Mouse (Mus musculus) heart, embryonic 12.5 days (tissue): ENCODE measurements around the gene Fkbp7. TPM values are rescaled to one million over a fixed set of nuclear protein-coding genes. Genes with fewer than 3 reads are reported as not detected.

Experiments
- ATAC-seq: fragments of 200-750 bp; cut with Nextera tagmentation; 2 replicates; pipeline ENCODE4 v1.8.0; 2017; ENCODE audit warnings: moderate TSS enrichment, moderate library complexity; ENCODE audit not compliant: insufficient number of reproducible peaks, low FRiP score
- H3K27ac ChIP-seq: fragments of 300-500 bp; sonication (generic); 2 replicates; pipeline ENCODE4 v1.5.1; 2016; ENCODE audit warnings: mild to moderate bottlenecking, moderate library complexity; ENCODE audit not compliant: poor library complexity, severe bottlenecking
- H3K27me3 ChIP-seq: fragments of 300-500 bp; sonication (generic); replicated peaks from 2 replicates; pipeline ENCODE4 v1.6.1; 2016; ENCODE audit warnings: mild to moderate bottlenecking, moderate library complexity
- H3K36me3 ChIP-seq: fragments of 300-500 bp; sonication (generic); 2 replicates; pipeline ENCODE4 v1.6.1; 2016; ENCODE audit warnings: mild to moderate bottlenecking, moderate library complexity
- H3K4me1 ChIP-seq: fragments of 300-500 bp; sonication (generic); replicated peaks from 2 replicates; pipeline ENCODE4 v1.6.1; 2016; ENCODE audit warnings: mild to moderate bottlenecking
- H3K4me2 ChIP-seq: fragments of 300-500 bp; sonication (generic); 2 replicates; pipeline ENCODE4 v1.6.1; 2016; ENCODE audit warnings: mild to moderate bottlenecking, moderate library complexity
- H3K4me3 ChIP-seq: fragments of 300-500 bp; sonication (generic); 2 replicates; pipeline ENCODE4 v1.5.1; 2016; ENCODE audit warnings: mild to moderate bottlenecking
- H3K9ac ChIP-seq: fragments of 300-500 bp; sonication (generic); 2 replicates; pipeline ENCODE4 v1.6.1; 2016; ENCODE audit warnings: mild to moderate bottlenecking, moderate library complexity
- H3K9me3 ChIP-seq: fragments of 300-500 bp; sonication (generic); replicated peaks from 2 replicates; pipeline ENCODE4 v1.6.1; 2016; ENCODE audit warnings: mild to moderate bottlenecking, moderate library complexity
- WGBS: fragments of 180-500 bp; shearing (Covaris S2); methylation state at CpG from one replicate; pipeline ENCODE4 v1.1.7; 2016; 5-methylcytosine and 5-hydroxymethylcytosine counted together
- polyA plus RNA-seq: library from polyadenylated mRNA; unstranded; fragments of >200 nt; fragmentation: Nextera tagmentation; extraction: Ambion mirVana; gene quantifications from 2 replicates; pipeline ENCODE4 v1.2.1, GENCODE M21; 2016

Fkbp7 gene
- polyA plus RNA-seq = 61.9 and 62.4 TPM in 2 replicates

- peak within 1 kb of the TSS; percentile 47 for H3K4me3 ChIP-seq
- H3K4me1 ChIP-seq = peaks cover 30% of the 10 kb centered on the region
- WGBS = 0% methylated on average over 17 of the region's 17 CpGs
Observed at GRCm38 (mm10) chr2:76672966-76673392, at the start of gene Fkbp7. Fkbp7 (minus strand) TSS chr2:76673116.

GRCm38 (mm10) chr2:76719650-76720049 is 46.7 kb upstream of the Fkbp7 start:
- Histone ChIP-seq H3K4me2 (no peak overlapping the region), H3K4me3 (no peak overlapping the region), H3K27ac (no peak overlapping the region), H3K9me3 (no peaks in the 10 kb centered on the region), H3K4me1 (no peaks in the 10 kb centered on the region), H3K9ac (no peak overlapping the region), H3K36me3 (peaks cover 88% of the 10 kb centered on the region), H3K27me3 (no peaks in the 10 kb centered on the region)
- WGBS = 93% methylated on average over 14 of the region's 14 CpGs
- ATAC-seq = no peak

More at GRCm38 (mm10) chr2:76672966-76673392, at the start of gene Fkbp7:
- H3K36me3 ChIP-seq = no peaks in the 10 kb centered on the region
- peak within 1 kb of the TSS; percentile 70 for H3K27ac ChIP-seq
- H3K27me3 ChIP-seq = no peaks in the 10 kb centered on the region
- H3K4me2 ChIP-seq = peak within 1 kb of the TSS; percentile 78
- peak; percentile 92 for ATAC-seq
- no peaks in the 10 kb centered on the region for H3K9me3 ChIP-seq
- H3K9ac ChIP-seq = peak within 1 kb of the TSS; percentile 74

- 0 out of 2 replicates have a peak, but pooled peaks cover 9% of the 10 kb centered on the region for H3K9me3 ChIP-seq
- H3K9ac ChIP-seq = no peak overlapping the region
Observed at GRCm38 (mm10) chr2:76714984-76715383, 42.1 kb upstream of the Fkbp7 start.

GRCm38 (mm10) chr2:76708512-76708911 is 35.6 kb upstream of the Fkbp7 start:
- Histone ChIP-seq H3K9me3 (peaks cover 16% of the 10 kb centered on the region; the same call in 1 of the 2 replicates), H3K4me1 (no peaks in the 10 kb centered on the region), H3K9ac (no peak overlapping the region), H3K4me2 (no peak overlapping the region), H3K27ac (no peak overlapping the region), H3K4me3 (no peak overlapping the region), H3K36me3 (peaks cover 92% of the 10 kb centered on the region), H3K27me3 (no peaks in the 10 kb centered on the region)
- WGBS = 78% methylated on average over 3 of the region's 3 CpGs
- no peak for ATAC-seq

More at GRCm38 (mm10) chr2:76714984-76715383, 42.1 kb upstream of the Fkbp7 start:
- Histone ChIP-seq H3K4me3 (no peak overlapping the region), H3K36me3 (peaks cover 92% of the 10 kb centered on the region), H3K4me1 (no peaks in the 10 kb centered on the region), H3K27me3 (no peaks in the 10 kb centered on the region), H3K27ac (no peak overlapping the region), H3K4me2 (no peak overlapping the region)
- ATAC-seq = no peak
- WGBS = 63% methylated on average over 8 of the region's 8 CpGs

- Histone ChIP-seq H3K9me3 (peaks cover 12% of the 10 kb centered on the region; the same call in 1 of the 2 replicates), H3K4me1 (no peaks in the 10 kb centered on the region), H3K36me3 (peaks cover 79% of the 10 kb centered on the region), H3K27ac (no peak overlapping the region), H3K4me3 (no peak overlapping the region), H3K4me2 (no peak overlapping the region), H3K9ac (no peak overlapping the region), H3K27me3 (no peaks in the 10 kb centered on the region)
- no peak for ATAC-seq
- WGBS = 91% methylated on average over 13 of the region's 13 CpGs
Observed at GRCm38 (mm10) chr2:76705655-76706054, 32.7 kb upstream of the Fkbp7 start.

GRCm38 (mm10) chr2:76702751-76703150 is 29.8 kb upstream of the Fkbp7 start:
- Histone ChIP-seq H3K4me3 (no peak overlapping the region), H3K27ac (no peak overlapping the region), H3K36me3 (peaks cover 50% of the 10 kb centered on the region), H3K27me3 (no peaks in the 10 kb centered on the region), H3K9ac (no peak overlapping the region), H3K9me3 (no peaks in the 10 kb centered on the region), H3K4me1 (no peaks in the 10 kb centered on the region), H3K4me2 (no peak overlapping the region)
- no peak for ATAC-seq
- 66% methylated on average over 5 of the region's 5 CpGs for WGBS

GRCm38 (mm10) chr2:76702188-76702587 is 29.3 kb upstream of the Fkbp7 start:
- Histone ChIP-seq H3K36me3 (peaks cover 50% of the 10 kb centered on the region), H3K4me1 (no peaks in the 10 kb centered on the region), H3K4me2 (no peak overlapping the region), H3K27ac (no peak overlapping the region), H3K9ac (no peak overlapping the region), H3K4me3 (no peak overlapping the region), H3K27me3 (no peaks in the 10 kb centered on the region), H3K9me3 (no peaks in the 10 kb centered on the region)
- WGBS = 78% methylated on average over 3 of the region's 3 CpGs
- no peak for ATAC-seq

- ATAC-seq = no peak
- peaks cover 52% of the 10 kb centered on the region for H3K36me3 ChIP-seq
- WGBS = 70% methylated on average over 6 of the region's 6 CpGs
Observed at GRCm38 (mm10) chr2:76695290-76695689, 22.4 kb upstream of the Fkbp7 start.

GRCm38 (mm10) chr2:76693765-76694164 is 20.8 kb upstream of the Fkbp7 start:
- no peak for ATAC-seq
- no peak overlapping the region for H3K27ac ChIP-seq
- no peaks in the 10 kb centered on the region for H3K9me3 ChIP-seq
- H3K4me3 ChIP-seq = no peak overlapping the region
- no peak overlapping the region for H3K9ac ChIP-seq
- peaks cover 3% of the 10 kb centered on the region for H3K4me1 ChIP-seq
- no peaks in the 10 kb centered on the region for H3K27me3 ChIP-seq
- 76% methylated on average over 5 of the region's 5 CpGs for WGBS
- H3K36me3 ChIP-seq = peaks cover 55% of the 10 kb centered on the region
- no peak overlapping the region for H3K4me2 ChIP-seq

More at GRCm38 (mm10) chr2:76695290-76695689, 22.4 kb upstream of the Fkbp7 start:
- H3K4me1 ChIP-seq = no peaks in the 10 kb centered on the region
- H3K4me2 ChIP-seq = no peak overlapping the region
- no peaks in the 10 kb centered on the region for H3K27me3 ChIP-seq
- H3K9me3 ChIP-seq = no peaks in the 10 kb centered on the region
- no peak overlapping the region for H3K4me3 ChIP-seq
- no peak overlapping the region for H3K27ac ChIP-seq
- H3K9ac ChIP-seq = no peak overlapping the region

GRCm38 (mm10) chr2:76690436-76691204 is 17.7 kb upstream of the Fkbp7 start:
- peak; percentile 73 for ATAC-seq
- 74% methylated on average over 12 of the region's 12 CpGs for WGBS
- Histone ChIP-seq H3K4me3 (no peak overlapping the region), H3K27ac (peak overlapping the region; percentile 43; the same call in 1 of the 2 replicates), H3K36me3 (peaks cover 73% of the 10 kb centered on the region), H3K9me3 (no peaks in the 10 kb centered on the region), H3K9ac (no peak overlapping the region), H3K27me3 (no peaks in the 10 kb centered on the region), H3K4me1 (peaks cover 17% of the 10 kb centered on the region), H3K4me2 (no peak overlapping the region)

GRCm38 (mm10) chr2:76688162-76688561 is 15.2 kb upstream of the Fkbp7 start:
- Histone ChIP-seq H3K27ac (peak overlapping the region; percentile 8; the same call in 1 of the 2 replicates), H3K4me3 (no peak overlapping the region), H3K27me3 (no peaks in the 10 kb centered on the region), H3K4me1 (peaks cover 17% of the 10 kb centered on the region), H3K9ac (no peak overlapping the region), H3K9me3 (no peaks in the 10 kb centered on the region), H3K4me2 (0 out of 2 replicates have a peak overlapping the region, but pooled peaks have one; percentile 4), H3K36me3 (peaks cover 73% of the 10 kb centered on the region)
- ATAC-seq = peak; percentile 44; the same call in 1 of the 2 replicates
- 19% methylated on average over 7 of the region's 7 CpGs for WGBS
